Mouse (Mus musculus) myocyte (in vitro differentiated cells): ENCODE measurements around the gene Tmem108.

Experiments used
- E2F4 ChIP-seq: IDR thresholded peaks from one replicate; pipeline ENCODE4 v1.6.1; 2011; ENCODE audit warnings: mild to moderate bottlenecking, control low read depth, moderate library complexity; ENCODE audit not compliant: insufficient read depth
- MAX ChIP-seq: IDR thresholded peaks from one replicate; pipeline ENCODE4 v1.6.1; 2011; ENCODE audit warnings: low read depth, mild to moderate bottlenecking, control low read depth
- POLR2A ChIP-seq: IDR thresholded peaks from one replicate; pipeline ENCODE4 v1.6.1; 2011; ENCODE audit warnings: low read depth, mild to moderate bottlenecking, control low read depth, moderate library complexity; ENCODE audit not compliant: insufficient read length
- POLR2AphosphoS2 ChIP-seq: IDR thresholded peaks from one replicate; pipeline ENCODE4 v1.6.1; 2011; ENCODE audit warnings: low read depth, control low read depth; ENCODE audit not compliant: insufficient read length
- TCF12 ChIP-seq: IDR thresholded peaks from one replicate; pipeline ENCODE4 v1.6.1; 2011; ENCODE audit warnings: mild to moderate bottlenecking, control low read depth; ENCODE audit not compliant: poor library complexity, insufficient read depth, severe bottlenecking

- TF ChIP-seq E2F4 (no peak), MAX (no peak), POLR2A (no peak), TCF12 (no peak), POLR2AphosphoS2 (no peak)
These were observed 257.0 kb downstream of the Tmem108 start for GRCm38 (mm10) chr9:103504646-103505045.
